Comparison of ENCODE assay signal across 8 mouse cellular contexts in the genomic region with DNA sequence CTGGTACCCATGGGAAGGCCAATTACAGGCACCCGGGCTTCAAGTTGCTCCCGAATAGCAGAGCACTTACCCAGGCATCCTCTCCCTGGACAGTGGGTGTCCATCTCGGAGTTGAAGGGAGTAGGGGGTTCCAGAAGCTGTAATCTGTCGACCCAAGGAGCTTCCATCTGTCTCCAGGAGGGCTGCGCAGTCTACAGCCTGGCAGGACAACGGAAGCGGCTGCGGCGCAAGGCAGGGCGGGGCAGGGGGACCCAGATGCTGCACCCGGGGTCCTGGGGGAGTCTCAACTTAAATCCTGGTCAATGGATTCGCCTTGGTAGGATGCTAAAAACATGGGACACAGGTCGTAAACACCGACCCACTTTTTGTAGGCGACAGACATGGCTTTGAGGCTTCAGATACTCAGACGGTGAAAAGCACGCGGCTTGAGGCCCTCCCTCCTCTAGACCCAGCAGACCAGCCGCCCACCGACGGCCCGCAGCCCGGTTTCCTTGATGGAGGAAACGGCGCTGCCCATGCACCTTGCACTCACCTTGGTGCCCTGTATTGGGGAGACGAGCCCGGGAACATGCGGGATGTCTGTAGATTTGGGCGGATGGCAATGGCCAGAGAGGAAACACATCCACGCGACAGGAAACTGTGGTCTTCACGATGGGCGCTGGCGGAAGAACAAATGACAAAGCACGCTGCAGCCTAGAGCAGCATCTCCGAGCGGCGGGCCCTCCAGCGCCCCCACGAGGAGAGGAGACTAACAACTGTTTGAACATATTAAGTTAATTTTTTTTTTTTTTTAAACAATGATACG. TPM values are rescaled to one million over a fixed set of nuclear protein-coding genes. Genes with fewer than 3 reads are reported as not detected.
DNase-seq lines count a peak whose midpoint lies in the region; ATAC-seq and TF ChIP-seq lines count a peak whose summit lies in the region.

No protein-coding gene starts in this region.

- intact Hi-C loops in heart, postnatal 36 days (cut with DNase I): no loop called here

- peaks cover 3% of the 10 kb centered on the region for H3K27me3 ChIP-seq in G1E (ENCODE audit: insufficient read depth, low read length)
- no peaks in the 10 kb centered on the region for H3K27me3 ChIP-seq in forebrain, embryonic 16.5 days (replicated peaks; ENCODE audit: control insufficient read depth, insufficient read depth, low read length)
- no peaks in the 10 kb centered on the region for H3K27me3 ChIP-seq in neural tube, embryonic 14.5 days (ENCODE audit: control insufficient read depth, insufficient read depth, low read length)
- H3K27me3 ChIP-seq in testis, adult 2 months (ENCODE audit: control insufficient read depth, insufficient read depth, low read length): no peaks in the 10 kb centered on the region

- peak overlapping the region; percentile 80 for H3K4me3 ChIP-seq in G1E (ENCODE audit: low read depth, low read length)
- H3K4me3 ChIP-seq in forebrain, embryonic 16.5 days (replicated peaks; ENCODE audit: low read length): peak overlapping the region; percentile 81
- peak overlapping the region; percentile 79 for H3K4me3 ChIP-seq in neural tube, embryonic 14.5 days (ENCODE audit: low read depth, low read length)
- H3K4me3 ChIP-seq in testis, adult 2 months (ENCODE audit: control insufficient read depth, low read depth, low read length): peak overlapping the region; percentile 99

- peak overlapping the region; percentile 82 for H3K9ac ChIP-seq in forebrain, embryonic 16.5 days (replicated peaks; ENCODE audit: low read depth, low read length)
- H3K9ac ChIP-seq in neural tube, embryonic 14.5 days (replicated peaks; ENCODE audit: low read depth, low read length): peak overlapping the region; percentile 94

- no peak for TF ChIP-seq CTCF in G1E (IDR thresholded peaks at IDR 0.05; ENCODE audit: low read depth, low read length)
- peak; percentile 78; the same call in 1 of the 2 replicates for TF ChIP-seq CTCF in testis, adult 2 months (IDR thresholded peaks at IDR 0.05; ENCODE audit: control insufficient read depth, insufficient read depth, insufficient replicate concordance, low read depth, low read length)

- peak; percentile 88 for TF ChIP-seq POLR2A in testis, adult 2 months (IDR thresholded peaks at IDR 0.05; ENCODE audit: control insufficient read depth, low read depth, low read length)

- peak overlapping the region; percentile 64 for H3K27ac ChIP-seq in forebrain, embryonic 16.5 days (ENCODE audit: low read length)
- peak overlapping the region; percentile 66 for H3K27ac ChIP-seq in neural tube, embryonic 14.5 days (ENCODE audit: low read depth, low read length)
- peak overlapping the region; percentile 75 for H3K27ac ChIP-seq in testis, adult 2 months (ENCODE audit: control insufficient read depth, insufficient read depth, low read depth, low read length)

- H3K9me3 ChIP-seq in G1E (replicated peaks): no peaks in the 10 kb centered on the region
- no peaks in the 10 kb centered on the region for H3K9me3 ChIP-seq in forebrain, embryonic 16.5 days (ENCODE audit: control insufficient read depth, low read length)
- H3K9me3 ChIP-seq in neural tube, embryonic 14.5 days (ENCODE audit: control insufficient read depth, low read length): no peaks in the 10 kb centered on the region

- H3K4me2 ChIP-seq in forebrain, embryonic 16.5 days (ENCODE audit: low read length): peak overlapping the region; percentile 83
- peak overlapping the region; percentile 86 for H3K4me2 ChIP-seq in neural tube, embryonic 14.5 days (ENCODE audit: low read depth, low read length)

- peaks cover 50% of the 10 kb centered on the region for H3K4me1 ChIP-seq in G1E (ENCODE audit: insufficient read depth, low read depth, low read length)
- H3K4me1 ChIP-seq in forebrain, embryonic 16.5 days (replicated peaks; ENCODE audit: control insufficient read depth, insufficient read depth, low read length): peaks cover 15% of the 10 kb centered on the region
- peaks cover 11% of the 10 kb centered on the region for H3K4me1 ChIP-seq in neural tube, embryonic 14.5 days (ENCODE audit: control insufficient read depth, insufficient read depth, low read length)
- no peaks in the 10 kb centered on the region; the same call in 1 of the 2 replicates for H3K4me1 ChIP-seq in testis, adult 2 months (ENCODE audit: control insufficient read depth, insufficient read depth, low read length)

- ATAC-seq in G1E (ENCODE audit: extremely low read depth, insufficient number of reproducible peaks, low FRiP score, poor library complexity, severe bottlenecking): peak; percentile 80
- ATAC-seq in forebrain, embryonic 16.5 days: peak; percentile 94
- ATAC-seq in neural tube, embryonic 14.5 days (ENCODE audit: low read depth): peak; percentile 89

- H3K36me3 ChIP-seq in G1E (replicated peaks): peaks cover 49% of the 10 kb centered on the region
- peaks cover 21% of the 10 kb centered on the region for H3K36me3 ChIP-seq in forebrain, embryonic 16.5 days (ENCODE audit: control insufficient read depth, insufficient read depth)
- peaks cover 36% of the 10 kb centered on the region for H3K36me3 ChIP-seq in neural tube, embryonic 14.5 days (ENCODE audit: control insufficient read depth, insufficient read depth, low read length)
- peaks cover 6% of the 10 kb centered on the region for H3K36me3 ChIP-seq in testis, adult 2 months (ENCODE audit: control insufficient read depth, insufficient read depth, low read length)

- DNase-seq in G1E (ENCODE audit: low spot score): peak; percentile 75
- DNase-seq in cerebellum, adult 18-20 months: peak; percentile 83 to 87
- DNase-seq in heart, postnatal 36 days: peak; percentile 80 to 81
- peak; percentile 79 to 90 for DNase-seq in layer of hippocampus, adult 18-20 months (ENCODE audit: low spot score in 2 of 2)
- peak; percentile 80 to 86 for DNase-seq in lung, adult 18-20 months

- WGBS in forebrain, embryonic 16.5 days: under 1% methylated on average over 41 of the region's 41 CpGs
- WGBS in neural tube, embryonic 14.5 days: under 1% methylated on average over 41 of the region's 41 CpGs

RNA-seq across cellular contexts. Expression of a gene that starts 14.4 kb away (rescaled TPM):
- total RNA-seq in G1E (2014; fragmentation: Nextera tagmentation) (not detected in 2 replicates), G1E (2017) (0.12 and 0.22 TPM in 2 replicates)
- polyA plus RNA-seq in G1E (2012): not detected in 2 replicates
- polyA plus RNA-seq in forebrain, embryonic 16.5 days (2015; fragmentation: Nextera tagmentation; extraction: Ambion mirVana): 49.7 and 217 TPM in 2 replicates
- total RNA-seq in heart, postnatal 36 days (2021): not detected
- total RNA-seq in layer of hippocampus, adult 18-20 months (2021): 100 to 1,000 TPM; 436 to 499 TPM
- 687 and 1,092 TPM in 2 replicates for polyA plus RNA-seq in neural tube, embryonic 14.5 days (2014; fragmentation: Nextera tagmentation; extraction: Ambion mirVana)
- 2.4 and 3.4 TPM in 2 replicates for polyA plus RNA-seq in testis, adult 2 months (2012; rRNA removed)

RNA-seq across cellular contexts. Expression of a gene that starts 48.6 kb away (rescaled TPM):
- 68.1 and 79.9 TPM in 2 replicates for total RNA-seq in G1E (2014; fragmentation: Nextera tagmentation)
- 42.6 and 47.8 TPM in 2 replicates for total RNA-seq in G1E (2017)
- polyA plus RNA-seq in G1E (2012): 2.6 and 3.0 TPM in 2 replicates
- 24.7 and 26.9 TPM in 2 replicates for polyA plus RNA-seq in forebrain, embryonic 16.5 days (2015; fragmentation: Nextera tagmentation; extraction: Ambion mirVana)
- total RNA-seq in heart, postnatal 36 days (2021): 10 to 100 TPM; 33.1 to 34.6 TPM
- 10 to 100 TPM; 94.8 to 96.0 TPM for total RNA-seq in layer of hippocampus, adult 18-20 months (2021)
- polyA plus RNA-seq in neural tube, embryonic 14.5 days (2014; fragmentation: Nextera tagmentation; extraction: Ambion mirVana): 30.5 and 39.4 TPM in 2 replicates
- 16.8 and 18.8 TPM in 2 replicates for polyA plus RNA-seq in testis, adult 2 months (2012; rRNA removed)

RNA-seq across cellular contexts. Expression of a gene that starts 54.8 kb away (rescaled TPM):
- total RNA-seq in G1E (2014; fragmentation: Nextera tagmentation): not detected in 2 replicates
- total RNA-seq in G1E (2017): 0.06 TPM in 1 of 2 replicates, not detected in the other
- 0.04 TPM in 1 of 2 replicates, not detected in the other for polyA plus RNA-seq in G1E (2012)
- 2.4 and 3.2 TPM in 2 replicates for polyA plus RNA-seq in forebrain, embryonic 16.5 days (2015; fragmentation: Nextera tagmentation; extraction: Ambion mirVana)
- 1 to 10 TPM; 6.8 to 7.2 TPM for total RNA-seq in heart, postnatal 36 days (2021)
- total RNA-seq in layer of hippocampus, adult 18-20 months (2021): 1 to 10 TPM in 1 of 2 experiments, under 1 TPM in 1; 0.86 to 2.8 TPM
- polyA plus RNA-seq in neural tube, embryonic 14.5 days (2014; fragmentation: Nextera tagmentation; extraction: Ambion mirVana): 0.62 and 3.7 TPM in 2 replicates
- polyA plus RNA-seq in testis, adult 2 months (2012; rRNA removed): 14.9 and 17.2 TPM in 2 replicates

Comparison
In these comparisons a context has a peak if more than half of its experiments do, and no peak if none do; other contexts are left out.
1. Peak in every context shown above with its lines: DNase-seq, ATAC-seq, H3K4me3 ChIP-seq and H3K27ac ChIP-seq.
2. RNA of a gene that starts 14.4 kb away (polyA plus RNA-seq): 687 to 1,092 TPM in neural tube, embryonic 14.5 days and 49.7 to 217 TPM in forebrain, embryonic 16.5 days; 2.4 to 3.4 TPM in testis, adult 2 months and not detected in G1E; every median in the first group is over 10 times any median in the second.